Mouse (Mus musculus) kidney, adult 11 months (tissue): Measurements from ENCODE around the gene Kif16b.

Experiments
- DNase-seq: peaks from one replicate; pipeline ENCODE4 v3.0.0; 2022

The Kif16b gene

DNA sequence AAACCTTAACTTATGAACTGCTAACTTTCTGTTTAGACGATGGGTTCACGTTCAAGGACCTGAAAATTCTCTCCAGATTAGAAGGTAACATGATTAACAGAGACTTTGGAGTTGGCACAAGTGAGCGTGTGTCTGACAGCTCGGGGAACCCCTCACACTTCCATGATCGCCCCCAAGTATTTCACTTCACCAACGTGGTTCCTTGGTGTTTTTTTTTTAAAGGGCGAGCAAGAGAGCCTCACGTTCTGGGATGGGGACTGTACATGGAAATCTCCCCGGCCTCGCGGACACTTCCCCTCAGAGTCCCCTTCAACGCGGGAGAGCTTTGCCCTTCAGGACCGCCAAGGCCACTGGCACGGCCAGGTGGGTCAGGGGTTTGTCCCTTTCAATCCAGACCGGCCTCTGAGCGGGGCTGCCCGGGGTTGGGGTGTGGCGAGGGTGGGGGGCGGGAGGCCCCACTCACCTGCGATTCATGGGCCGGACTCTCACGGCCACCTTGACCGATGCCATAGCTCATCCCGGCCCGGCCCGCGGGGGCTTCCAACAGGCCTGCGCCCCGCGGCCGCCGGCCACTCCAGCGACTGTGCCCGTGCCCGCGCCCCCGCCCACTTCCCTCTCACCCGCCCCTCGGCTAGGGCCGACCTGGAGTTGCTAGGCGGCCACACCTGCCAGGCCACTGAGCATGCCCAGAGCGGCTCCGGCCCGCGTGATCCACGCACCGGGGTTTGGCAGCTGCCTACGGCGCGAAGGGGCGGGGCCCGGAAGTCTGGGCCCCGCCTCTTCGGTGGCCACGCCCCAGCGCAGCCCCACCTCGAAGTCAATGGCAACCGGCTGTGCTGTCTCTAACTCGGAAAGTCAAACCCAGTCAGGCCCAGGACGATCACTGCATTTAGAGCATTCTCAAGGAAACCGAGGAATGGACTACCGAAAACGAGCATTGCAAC, at the start of gene Kif16b:
Gene Kif16b, minus strand, starts transcription at position 670 of the 944 bp plus-strand sequence.
- peak; percentile 96 for DNase-seq

DNA sequence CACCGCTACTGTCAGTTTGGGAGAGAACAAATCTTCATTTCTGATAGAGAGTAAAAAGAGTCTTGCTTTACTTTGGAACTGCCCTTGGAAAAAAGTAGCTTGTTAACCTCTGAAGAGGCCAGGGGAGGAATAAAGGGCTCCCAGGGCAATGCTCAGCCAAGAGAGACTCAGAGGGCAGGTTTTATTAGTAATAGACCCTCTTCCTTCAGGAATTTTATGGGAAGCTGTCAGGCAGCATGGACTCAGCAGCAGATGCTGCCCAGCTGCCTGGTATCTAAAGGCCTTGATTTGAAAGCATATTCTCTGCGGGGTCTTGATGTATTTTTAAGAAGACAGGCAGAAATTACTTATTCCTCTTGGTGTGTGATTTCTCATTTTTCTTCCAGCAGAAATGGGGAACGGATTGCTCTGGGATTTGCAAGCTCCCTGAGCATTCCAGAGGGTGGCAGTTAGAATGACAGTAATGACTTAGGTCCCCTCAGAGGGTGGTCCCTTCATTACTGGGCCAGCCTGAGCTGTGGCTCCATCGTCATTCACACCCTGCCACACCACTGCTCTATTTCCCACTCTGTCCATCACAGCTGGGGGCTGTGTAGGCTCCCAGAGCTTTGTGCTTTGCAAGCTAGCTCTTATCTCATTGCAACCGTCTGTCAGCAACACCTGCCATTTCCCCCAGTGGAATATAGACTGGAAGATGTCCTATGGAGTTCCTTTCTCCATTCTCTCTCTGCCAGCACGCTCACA, 39.7 kb upstream of the Kif16b start:
- DNase-seq: no peak

DNA sequence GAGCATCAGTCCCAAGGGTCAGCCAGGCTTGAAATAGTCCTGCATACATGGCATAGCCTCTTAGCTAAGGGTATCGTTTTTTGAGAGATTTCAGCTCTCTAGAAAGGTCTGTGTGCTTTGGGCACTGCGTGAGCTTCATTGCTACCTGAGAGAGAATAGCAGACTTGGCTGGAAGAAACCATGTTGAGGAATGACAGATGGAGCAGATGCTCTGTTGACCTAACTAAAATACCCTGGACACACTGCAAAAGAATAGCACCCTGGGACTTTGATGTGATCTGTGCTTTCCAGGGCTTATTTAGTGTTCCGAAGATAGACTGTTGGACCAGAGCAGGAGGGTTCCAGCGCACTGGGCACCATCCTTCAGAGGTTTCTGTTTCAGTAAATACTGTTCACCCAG, 29.1 kb upstream of the Kif16b start:
- no peak for DNase-seq

DNA sequence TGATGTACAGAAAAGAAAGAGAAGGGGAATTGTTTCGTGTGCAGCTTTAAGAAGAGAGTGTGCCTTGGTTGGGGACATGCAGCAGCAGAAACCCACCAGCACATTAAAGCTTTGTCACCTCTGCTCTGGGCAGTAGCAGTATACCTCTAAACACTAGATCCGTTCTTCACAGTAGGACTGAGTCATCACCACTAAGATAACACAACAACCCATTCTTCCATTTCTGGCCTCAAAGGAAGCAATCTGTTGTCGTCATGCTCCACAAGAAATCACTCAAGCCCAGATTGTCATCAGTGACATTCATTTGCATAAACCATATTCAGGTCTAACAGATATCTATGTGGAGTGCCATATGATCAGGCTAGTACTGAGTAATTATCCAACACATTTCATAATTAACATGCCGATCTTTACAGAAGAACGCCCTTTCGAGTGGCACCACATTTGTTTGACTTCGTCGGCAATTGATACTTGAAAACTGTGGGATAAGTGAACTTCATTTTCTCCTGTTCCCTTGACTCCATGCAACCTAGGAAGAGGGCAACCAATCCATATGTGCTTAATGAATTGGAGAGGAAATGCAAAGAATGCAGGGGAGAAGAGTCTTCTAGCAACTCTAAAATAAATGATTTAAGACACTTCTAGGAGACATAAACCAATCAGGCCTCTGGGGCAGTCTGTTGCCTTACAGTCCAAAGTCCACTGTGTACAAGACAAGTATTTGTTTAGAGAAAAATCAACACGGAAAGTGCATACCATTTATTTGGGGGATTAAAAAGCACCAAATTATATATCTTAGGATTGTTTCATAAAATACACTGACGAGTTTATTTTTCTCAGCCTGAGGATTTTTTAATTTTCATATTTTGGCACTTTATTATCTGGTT, 28.1 kb upstream of the Kif16b start:
- no peak for DNase-seq

DNA sequence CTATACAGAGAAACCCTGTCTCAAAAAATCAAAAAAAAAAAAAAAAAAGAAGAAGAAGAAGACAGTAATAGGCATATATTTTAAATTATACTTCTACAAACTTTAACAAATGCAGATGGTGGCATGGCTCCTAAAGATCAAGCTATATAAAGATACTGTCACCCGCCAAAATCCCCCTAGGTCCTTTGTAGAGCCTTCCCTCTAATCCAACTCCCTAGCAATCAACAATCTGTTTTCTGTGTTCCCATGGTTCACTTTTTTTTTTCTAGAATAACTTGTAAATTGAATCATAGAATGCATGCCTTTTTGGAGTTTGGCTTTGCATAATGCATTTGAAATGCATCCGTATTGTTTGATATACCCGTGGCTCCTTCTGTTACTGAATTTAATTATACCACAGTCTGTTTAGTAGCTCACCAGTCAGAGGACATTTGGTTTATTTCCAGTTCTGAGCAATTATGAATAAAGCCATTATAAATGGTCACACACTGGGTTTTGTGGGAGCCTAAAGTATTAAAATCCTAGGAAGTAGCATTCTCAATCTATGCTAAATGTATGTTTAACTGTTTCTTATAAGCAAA, 9.6 kb upstream of the Kif16b start:
- DNase-seq: no peak

DNA sequence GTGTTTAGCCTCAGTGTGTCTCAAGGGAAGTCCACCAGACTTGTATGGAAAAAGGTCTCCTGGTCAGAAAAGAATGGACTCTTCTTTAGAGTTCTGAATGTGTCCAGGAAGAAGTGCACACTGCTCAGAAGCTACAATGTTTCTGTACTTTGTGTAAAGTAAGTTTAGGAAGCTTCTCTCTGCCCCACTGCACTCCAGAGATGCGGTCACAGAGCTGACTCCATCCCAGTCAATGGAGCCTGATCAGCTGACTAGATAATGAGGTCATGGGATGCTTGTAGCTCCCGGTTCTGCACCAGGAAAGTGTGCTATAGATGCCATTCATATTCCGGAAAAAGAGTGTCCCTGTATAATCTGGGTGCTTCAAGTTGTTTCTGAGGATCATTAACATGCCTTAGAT, 7.9 kb upstream of the Kif16b start:
- no peak for DNase-seq

DNA sequence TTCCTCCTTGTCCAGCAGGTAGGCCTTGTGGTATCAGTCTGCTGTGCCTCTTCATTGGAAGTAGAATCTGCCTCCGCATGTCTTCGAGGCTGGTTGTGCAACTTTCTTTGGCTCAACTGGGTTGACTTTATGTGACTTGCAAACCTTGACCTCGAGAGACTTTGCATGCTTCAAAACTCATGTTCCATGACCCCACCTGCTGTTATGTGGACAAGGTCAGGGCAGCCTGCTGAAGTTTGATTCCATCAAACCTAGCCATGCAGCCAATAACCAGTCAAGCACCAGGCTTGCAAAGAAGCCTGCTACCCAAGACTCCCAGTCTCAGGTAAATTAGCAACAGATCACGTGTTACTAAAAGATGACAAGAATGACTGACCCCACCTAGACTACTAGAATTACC, 5.7 kb upstream of the Kif16b start:
- peak; percentile 54 for DNase-seq

DNA sequence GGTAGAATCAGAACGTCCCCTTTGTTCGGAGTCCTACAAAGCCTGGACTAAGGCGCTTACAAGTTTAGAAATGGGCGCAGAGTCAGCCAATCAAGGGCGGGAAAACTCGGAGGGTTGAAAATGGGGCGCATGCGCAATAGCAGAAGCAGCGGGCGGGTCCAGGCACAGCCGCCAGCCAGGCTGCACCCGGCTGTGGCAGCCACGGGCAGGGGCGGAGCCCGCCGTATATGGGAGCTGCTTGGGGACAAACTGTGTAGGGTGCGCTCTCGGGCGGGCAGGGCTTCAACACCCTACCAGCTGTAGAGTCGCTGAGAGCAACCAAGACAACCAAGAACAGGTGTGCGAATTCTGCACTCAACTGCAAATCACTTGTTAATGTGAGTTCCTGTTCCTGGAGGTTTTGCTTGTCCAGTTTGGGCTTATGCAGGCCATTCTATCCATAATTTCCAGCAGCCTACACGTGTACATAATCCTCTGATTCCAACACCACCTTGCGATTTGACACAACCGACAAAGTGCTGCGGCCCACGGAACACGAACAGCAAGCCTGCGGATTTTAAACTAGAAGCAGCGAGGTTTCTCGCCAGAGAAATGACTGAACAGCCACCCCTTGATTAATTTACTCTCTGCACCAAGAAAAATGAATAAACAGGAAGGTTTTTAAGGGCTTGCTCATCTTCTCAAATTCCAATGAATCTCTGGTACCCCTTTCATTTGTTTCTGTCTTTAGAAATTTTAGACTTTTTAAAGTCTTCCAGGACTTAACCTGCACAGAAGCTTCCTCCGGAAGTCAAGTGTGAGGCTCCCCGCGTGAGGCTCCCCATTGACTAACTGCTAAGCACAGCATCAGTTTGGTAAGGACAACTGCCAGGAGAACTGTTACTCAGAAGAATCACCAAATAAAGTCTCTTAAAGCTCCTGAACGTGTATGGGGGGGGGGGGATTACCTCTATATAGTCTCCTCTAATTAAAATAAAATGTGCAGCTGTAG, 1.9 kb upstream of the Kif16b start:
- peak; percentile 95 for DNase-seq

DNA sequence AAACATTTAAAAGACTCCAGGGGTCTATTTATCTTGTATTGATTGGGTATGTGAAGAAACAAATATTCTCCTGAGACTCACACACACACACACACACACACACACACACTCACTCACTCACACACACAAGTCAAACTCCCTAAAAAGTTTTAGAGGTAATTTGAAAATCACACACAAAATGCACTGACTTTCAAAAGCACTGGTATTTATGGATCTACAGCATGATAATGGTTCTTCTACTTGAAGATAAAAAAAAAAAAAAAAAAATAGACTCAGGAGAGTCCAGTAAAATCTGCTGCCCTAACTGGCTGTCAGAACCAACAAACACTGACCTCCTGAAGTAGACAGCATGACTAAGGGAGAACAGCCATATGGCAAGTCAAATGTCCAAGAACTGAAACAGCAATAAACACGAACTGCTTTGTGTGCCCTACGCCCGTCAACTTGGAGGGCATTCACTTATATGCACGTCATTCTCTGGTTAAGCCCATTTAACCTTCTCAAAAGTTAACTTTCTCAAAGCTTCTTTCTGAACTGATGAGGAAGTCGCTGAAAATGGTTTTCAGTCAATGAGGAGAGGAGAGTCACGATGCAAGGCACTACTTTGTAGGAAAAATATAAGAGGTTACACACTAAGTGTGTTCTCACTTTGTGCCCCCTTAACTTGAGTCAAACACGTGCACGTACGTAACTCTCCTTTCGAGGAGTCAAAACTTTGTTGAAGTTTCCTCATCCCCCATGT, 1.0 kb downstream of the Kif16b start:
- no peak for DNase-seq

DNA sequence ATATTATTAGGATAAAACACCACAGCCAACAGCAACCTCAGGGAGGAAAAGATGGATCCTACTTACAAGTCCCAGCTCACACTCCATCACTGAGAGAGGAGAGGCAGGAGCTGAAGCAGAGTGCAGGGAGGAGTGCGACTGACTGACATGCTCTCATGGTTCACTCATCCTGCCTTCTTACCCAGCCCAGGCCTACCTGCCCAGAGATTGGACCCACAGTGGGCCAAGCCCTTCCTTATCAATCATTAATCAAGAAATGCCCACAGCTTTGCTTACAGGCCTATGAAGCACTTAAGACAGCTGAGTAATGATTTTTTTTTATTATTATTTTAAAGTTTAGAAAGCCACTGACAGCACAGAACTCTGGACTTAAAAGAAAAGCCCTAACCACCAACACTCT, 7.6 kb downstream of the Kif16b start:
- DNase-seq: peak; percentile 73

DNA sequence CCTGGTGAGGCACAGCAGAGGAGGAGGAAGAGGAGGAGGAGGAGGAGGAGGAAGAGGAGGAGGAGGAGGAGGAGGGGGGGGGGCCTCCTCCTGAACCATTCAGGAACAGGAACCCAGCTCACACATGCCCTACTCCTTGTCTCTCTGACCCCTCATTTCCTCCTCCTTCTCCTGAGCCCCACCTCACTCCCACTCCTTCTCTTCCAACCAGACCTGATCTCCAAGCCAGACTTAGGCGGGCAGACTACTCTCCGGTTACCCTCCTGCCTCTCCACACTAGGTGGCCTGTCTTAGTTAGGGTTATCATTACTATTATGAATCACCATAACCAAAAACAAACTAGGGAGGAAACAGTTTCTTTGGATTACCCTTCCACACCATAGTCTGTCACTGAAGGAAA, 10.0 kb downstream of the Kif16b start:
- DNase-seq: no peak

DNA sequence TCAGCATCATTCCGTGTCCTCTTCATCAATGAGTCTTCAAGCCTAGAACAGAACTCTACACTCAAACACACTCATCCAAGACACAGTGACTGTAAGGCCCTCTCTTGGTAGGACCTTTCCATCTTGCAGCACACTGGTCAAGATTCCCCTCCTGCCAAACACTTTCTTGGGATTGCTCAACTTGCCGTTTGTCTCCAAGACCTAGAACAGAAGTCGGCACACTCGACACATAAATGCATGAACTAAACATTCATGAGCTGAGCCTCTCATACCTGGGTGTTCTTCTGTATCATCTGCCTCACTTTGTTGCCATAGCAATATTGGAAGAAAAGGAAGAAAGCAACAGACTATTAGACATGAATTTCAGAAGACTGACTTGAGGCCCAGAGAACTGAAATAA, 16.9 kb downstream of the Kif16b start:
- no peak for DNase-seq

DNA sequence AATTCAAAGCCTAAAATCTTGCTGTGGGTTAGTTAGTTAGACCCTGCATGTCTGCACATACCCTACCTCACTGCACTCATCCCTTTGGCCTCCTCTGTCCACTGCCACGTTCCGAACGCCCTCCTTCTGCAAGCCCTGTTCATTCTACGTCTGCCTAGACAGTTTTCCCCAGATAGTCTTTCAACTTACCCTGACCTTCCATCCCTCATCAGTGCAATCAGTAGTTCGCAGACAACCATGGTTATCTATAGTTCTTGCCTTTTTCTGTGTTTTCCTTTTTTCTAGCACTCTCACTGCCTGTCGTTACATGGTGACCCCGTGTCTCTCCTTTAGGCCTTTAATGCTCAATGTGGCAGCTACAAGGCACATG, 17.7 kb downstream of the Kif16b start:
- DNase-seq: no peak

DNA sequence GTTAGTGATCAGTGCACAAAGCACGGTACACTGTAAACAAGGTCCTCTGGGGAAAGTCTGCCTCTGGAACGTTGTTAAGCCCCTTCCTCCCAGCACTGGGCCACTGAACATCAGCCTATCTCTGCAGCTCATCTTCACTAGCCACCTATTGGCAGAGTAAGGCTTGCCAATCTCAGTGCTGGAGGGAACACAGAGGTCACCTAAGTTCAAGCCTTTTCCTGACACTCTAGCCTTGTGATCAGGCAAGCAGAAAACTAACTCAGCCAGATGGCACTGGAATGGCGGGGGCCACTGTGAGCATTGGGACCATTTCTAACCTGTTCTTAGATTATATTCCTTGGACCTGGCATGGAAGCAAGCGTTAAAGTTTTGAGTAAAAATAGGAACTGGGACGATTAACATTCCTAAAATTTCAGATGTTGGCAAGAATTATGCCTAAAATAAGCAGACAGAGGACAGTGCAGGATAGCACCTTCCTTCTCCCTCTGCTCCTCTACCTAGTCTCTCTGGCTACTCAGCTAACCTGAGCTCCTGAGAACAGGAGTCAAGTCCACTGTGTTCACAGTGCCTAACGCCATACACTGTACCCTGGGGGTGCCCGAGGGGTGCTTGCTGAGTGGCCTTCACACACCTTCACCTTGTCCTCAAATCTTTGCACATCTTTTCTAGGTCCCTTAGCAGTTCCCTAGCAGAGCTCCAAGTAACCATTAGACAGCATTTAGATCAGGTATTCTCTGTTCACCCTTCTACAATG, 18.3 kb downstream of the Kif16b start:
- DNase-seq: peak; percentile 74

DNA sequence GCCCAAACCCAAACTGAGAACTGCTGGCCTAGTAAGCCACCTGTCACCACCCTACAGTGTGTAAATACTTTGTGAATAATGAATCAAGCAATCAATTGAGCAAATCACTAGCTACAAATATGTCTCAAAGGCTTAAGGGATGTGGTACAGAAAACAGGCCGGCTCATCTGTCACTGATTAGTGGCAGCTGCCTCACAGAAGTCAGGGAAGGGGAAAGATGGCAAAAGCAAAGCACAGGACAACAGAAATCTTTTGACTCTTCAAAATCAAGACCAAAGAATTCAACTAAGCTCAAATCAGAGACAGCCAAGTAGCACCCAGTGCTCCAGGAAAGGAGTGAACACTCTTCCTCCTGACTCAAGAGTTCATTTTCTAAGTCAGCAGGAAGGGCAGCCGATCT, 18.9 kb downstream of the Kif16b start:
- no peak for DNase-seq

DNA sequence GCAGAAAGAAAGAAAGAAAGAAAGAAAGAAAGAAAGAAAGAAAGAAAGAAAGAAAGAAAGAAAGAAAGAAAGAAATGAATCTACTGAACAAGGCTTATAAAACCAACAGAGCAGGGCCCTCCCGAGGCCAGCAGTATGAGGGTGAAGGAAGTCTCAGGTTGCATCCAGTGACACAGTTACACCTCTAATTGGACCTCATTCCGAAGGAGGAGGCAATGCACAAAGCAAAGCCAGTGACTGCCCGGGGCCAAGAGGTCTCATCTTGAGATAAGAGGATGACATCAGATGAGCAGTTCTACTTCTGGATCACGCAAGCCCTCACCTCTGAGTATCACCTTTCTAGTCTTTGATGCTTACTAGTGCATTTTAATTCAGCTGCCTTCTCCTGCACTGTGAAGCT, 20.2 kb downstream of the Kif16b start:
- DNase-seq: no peak

DNA sequence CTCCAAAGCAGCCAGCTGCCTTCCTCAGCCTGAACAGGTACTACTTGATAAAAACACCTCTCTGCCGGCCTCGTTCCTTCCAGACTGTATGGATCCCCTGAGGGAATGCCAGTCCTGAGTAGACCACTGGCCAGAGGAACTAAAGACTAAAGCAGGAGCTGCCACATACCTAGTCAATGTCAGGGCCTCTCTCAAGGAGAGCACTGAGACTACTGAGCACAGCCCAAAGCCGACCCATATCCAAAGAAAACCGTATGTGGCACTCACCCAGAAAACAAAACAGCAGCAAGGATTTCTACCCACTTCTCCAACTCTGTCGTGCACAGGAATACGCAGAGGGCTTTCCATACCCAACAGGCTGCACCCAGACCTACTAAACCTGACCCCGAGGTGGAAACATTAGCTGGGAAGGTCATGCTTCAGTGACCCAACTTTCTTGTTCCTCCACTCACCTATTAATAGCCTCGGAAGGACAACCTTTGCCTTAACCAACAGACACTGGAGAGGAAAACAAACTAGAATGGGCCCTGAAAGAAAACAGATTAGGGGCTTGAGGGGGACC, 22.0 kb downstream of the Kif16b start:
- peak; percentile 83 for DNase-seq

DNA sequence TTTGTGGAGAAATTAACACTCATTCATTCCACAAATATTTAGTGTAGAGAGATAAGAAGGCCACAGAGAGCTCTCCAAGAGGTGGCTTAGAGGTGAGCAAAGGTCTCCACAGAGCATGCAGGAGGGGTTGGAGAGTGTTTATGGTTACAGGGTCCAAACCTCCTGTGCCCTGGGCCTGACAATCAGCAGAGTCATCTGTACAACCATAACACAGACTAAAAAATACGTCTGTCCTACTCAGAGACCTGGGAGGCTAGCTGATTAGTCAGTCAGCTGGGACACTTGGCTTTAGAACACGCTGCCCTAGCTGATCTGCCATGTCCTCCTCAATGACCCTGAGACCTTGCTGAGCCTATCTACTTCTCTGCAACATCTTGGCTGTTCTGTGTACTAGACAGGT, 24.7 kb downstream of the Kif16b start:
- DNase-seq: no peak

DNA sequence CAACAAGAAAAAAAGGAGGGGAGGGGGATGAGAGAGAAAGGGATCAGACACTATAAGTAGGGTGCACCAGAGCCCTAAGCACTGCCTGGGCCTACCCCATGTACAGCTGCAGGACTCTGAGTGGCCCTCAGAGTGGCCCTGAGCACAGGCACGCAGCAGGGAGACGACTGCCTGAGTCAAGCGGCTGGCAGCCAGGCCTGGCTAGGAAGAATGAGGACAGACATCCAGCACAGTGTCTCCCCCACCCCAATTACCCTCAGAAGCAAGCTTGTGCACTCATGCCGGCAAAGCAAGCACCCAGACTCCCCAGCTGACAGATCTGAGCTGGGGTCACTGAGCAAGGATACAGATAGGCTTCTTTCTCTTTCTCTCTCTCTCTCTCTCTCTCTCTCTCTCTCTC, 25.4 kb downstream of the Kif16b start:
- DNase-seq: no peak

DNA sequence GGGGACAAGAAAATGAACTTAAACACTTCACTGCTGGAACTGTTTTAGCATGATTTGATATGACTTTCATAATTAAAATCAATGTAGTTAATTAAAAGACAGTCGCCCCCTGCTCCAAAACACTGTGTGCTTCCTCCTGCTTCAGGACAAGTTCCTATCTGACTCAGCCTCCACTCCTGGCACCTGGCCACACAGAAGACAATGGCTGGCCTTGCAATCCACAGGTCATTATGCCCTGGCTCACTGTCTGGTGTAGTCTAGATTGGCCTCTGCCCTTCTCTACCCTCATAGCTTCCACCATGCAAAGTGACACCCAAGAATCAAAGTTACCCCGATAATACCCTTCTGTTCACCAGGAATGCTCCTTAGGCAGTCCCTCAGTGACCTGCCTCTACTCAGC, 26.8 kb downstream of the Kif16b start:
- DNase-seq: no peak
